ENCODE assay signal across 7 mouse cellular contexts in the genomic region with DNA sequence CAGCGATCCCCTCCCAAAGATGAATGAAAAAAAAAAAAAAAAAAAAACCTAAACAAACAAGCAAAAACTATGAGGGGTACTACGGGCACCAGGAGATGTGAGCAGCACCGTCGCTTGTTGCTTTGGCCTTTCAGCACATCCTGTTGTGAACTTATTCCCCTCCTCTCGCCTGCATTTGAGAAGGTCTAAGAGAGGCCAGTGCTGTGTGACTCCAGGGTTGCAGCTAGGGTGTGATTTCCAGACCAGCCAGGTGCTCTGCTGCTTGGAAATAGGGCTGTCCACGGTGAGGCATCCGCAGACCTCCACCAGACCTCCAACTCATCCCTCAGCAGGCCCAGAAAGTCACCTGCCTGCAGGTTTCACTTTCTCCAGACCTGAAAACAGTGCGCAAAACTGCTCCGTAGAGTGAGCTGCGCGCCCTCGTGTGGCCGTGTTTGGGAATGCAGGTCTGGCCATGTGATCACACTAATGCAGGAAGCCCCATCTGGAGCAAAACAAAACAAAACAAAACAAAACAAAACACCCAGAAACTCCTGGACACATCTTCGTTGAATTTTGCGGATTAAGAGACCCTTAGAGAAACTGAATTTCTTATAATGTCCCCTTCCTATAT.
DNase-seq lines count a peak whose midpoint lies in the region; ATAC-seq lines count a peak whose summit lies in the region.

No protein-coding gene starts in this region.

- no peaks in the 10 kb centered on the region for H3K27me3 ChIP-seq in embryonic facial prominence, embryonic 10.5 days (replicated peaks; ENCODE audit: low read depth, poor library complexity, severe bottlenecking)
- H3K27me3 ChIP-seq in limb, embryonic 10.5 days (ENCODE audit: low read depth, poor library complexity, severe bottlenecking) = no peaks in the 10 kb centered on the region
- H3K27me3 ChIP-seq in midbrain, embryonic 12.5 days = no peaks in the 10 kb centered on the region

- H3K36me3 ChIP-seq in embryonic facial prominence, embryonic 10.5 days (replicated peaks) = no peaks in the 10 kb centered on the region
- no peaks in the 10 kb centered on the region for H3K36me3 ChIP-seq in limb, embryonic 10.5 days
- no peaks in the 10 kb centered on the region for H3K36me3 ChIP-seq in midbrain, embryonic 12.5 days

- no peaks in the 10 kb centered on the region for H3K4me1 ChIP-seq in embryonic facial prominence, embryonic 10.5 days
- H3K4me1 ChIP-seq in limb, embryonic 10.5 days = peaks cover 3% of the 10 kb centered on the region; the same call in 1 of the 2 replicates
- no peaks in the 10 kb centered on the region for H3K4me1 ChIP-seq in midbrain, embryonic 12.5 days

- peak; percentile 91 for DNase-seq in adrenal gland, postnatal 14 days
- DNase-seq in embryonic facial prominence, embryonic 10.5 days (ENCODE audit: low spot score) = peak; percentile 86
- peak; percentile 96 for DNase-seq in heart, adult 11 months
- peak; percentile 93 for DNase-seq in kidney, adult 18-20 months
- peak; percentile 91 for DNase-seq in limb, embryonic 10.5 days (ENCODE audit: low spot score)
- DNase-seq in skeletal muscle tissue, adult 2 months (ENCODE audit: low read depth, low spot score) = peak; percentile 61

- no peak overlapping the region for H3K9ac ChIP-seq in midbrain, embryonic 12.5 days (replicated peaks)

- peak overlapping the region; percentile 19; the same call in 1 of the 2 replicates for H3K4me2 ChIP-seq in midbrain, embryonic 12.5 days (replicated peaks)

- ATAC-seq in midbrain, embryonic 12.5 days (ENCODE audit: low FRiP score, low read depth) = peak; percentile 48; the same call in 1 of the 2 replicates

- H3K27ac ChIP-seq in embryonic facial prominence, embryonic 10.5 days (replicated peaks) = no peak overlapping the region
- no peak overlapping the region for H3K27ac ChIP-seq in limb, embryonic 10.5 days
- H3K27ac ChIP-seq in midbrain, embryonic 12.5 days (replicated peaks) = no peak overlapping the region

- no peaks in the 10 kb centered on the region for H3K9me3 ChIP-seq in embryonic facial prominence, embryonic 10.5 days
- no peaks in the 10 kb centered on the region for H3K9me3 ChIP-seq in limb, embryonic 10.5 days (replicated peaks)
- H3K9me3 ChIP-seq in midbrain, embryonic 12.5 days = no peaks in the 10 kb centered on the region

- 29% methylated on average over 15 of the region's 15 CpGs for WGBS in embryonic facial prominence, embryonic 10.5 days
- WGBS in limb, embryonic 10.5 days = 26% methylated on average over 15 of the region's 15 CpGs
- 29% methylated on average over 15 of the region's 15 CpGs for WGBS in midbrain, embryonic 12.5 days

- peak overlapping the region; percentile 25; the same call in 1 of the 2 replicates for H3K4me3 ChIP-seq in embryonic facial prominence, embryonic 10.5 days
- H3K4me3 ChIP-seq in limb, embryonic 10.5 days = 0 out of 2 replicates have a peak overlapping the region, but pooled peaks have one; percentile 24
- H3K4me3 ChIP-seq in midbrain, embryonic 12.5 days = no peak overlapping the region
